Mouse (Mus musculus): ENCODE data around the gene Atp5k. TPM values are rescaled to one million over a fixed set of nuclear protein-coding genes. Genes with fewer than 3 reads are reported as not detected.

Atp5k gene
- total RNA-seq, 2 experiments from 2014 or later = 253 to 266 TPM

GRCm38 (mm10) chr5:108446973-108447372 lies 12.7 kb upstream of the Atp5k start:
- DNase-seq (ENCODE audit: low spot score in 2 of 2) = no peak
- intact Hi-C loops (cut with DNase I) = no loop called here

DNA sequence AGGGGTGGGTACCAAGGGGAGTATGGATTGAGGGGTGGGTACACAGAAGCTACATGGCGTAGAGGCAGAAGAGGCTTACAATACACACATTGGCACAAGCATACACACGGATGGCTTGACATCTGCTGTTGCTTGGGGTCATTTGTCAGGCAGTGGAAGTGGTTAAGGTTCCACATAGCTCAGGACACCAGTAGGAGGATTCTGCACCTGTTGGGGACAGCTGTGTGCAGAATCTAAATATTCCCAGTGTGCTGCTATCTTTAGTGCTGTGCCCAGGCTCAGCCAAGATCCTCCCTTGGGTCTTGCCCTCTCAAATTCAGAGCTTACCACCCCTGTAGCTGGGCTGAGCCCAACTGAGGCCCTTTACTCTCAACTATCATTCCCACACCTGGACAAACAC lies 1.9 kb upstream of the Atp5k start:
- intact Hi-C loops (cut with DNase I) = no loop called here
- no peak for DNase-seq (ENCODE audit: low spot score in 2 of 2)

GRCm38 (mm10) chr5:108431196-108431595 lies 3.1 kb downstream of the Atp5k start:
- intact Hi-C loops (cut with DNase I) = no loop called here
- DNase-seq (ENCODE audit: low spot score in 2 of 2) = no peak

DNA sequence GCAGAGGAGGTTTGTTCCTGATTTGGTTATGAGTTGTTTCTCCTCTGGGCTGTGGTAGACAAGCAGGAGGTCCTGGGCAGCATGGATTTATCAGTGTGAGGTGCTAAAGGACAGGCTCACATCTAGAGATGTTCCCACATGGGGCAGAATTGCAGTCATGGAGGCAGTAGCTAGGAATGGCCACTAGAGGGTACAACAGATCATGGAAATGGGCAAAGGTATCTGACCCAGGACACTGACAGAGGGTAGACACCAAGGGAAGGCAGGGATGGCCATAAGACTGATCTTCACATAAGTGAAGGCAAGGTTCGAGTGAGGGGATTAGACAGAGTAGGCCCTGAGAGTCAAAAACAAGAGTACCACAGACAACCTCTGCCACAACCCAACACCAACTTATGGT lies 7.1 kb downstream of the Atp5k start:
- peak; percentile 41 to 60 for DNase-seq (ENCODE audit: low spot score in 2 of 2)
- intact Hi-C loops (cut with DNase I) = loop anchor here (2.0 to 10.0 kb wide), 3 partner anchors 54 to 228 kb away; partner anchors contain the start of gene Cplx1

GRCm38 (mm10) chr5:108423427-108423826 lies 10.8 kb downstream of the Atp5k start:
- intact Hi-C loops (cut with DNase I) = loop anchor here (10.0 kb wide), 1 partner anchor 231 kb away; no protein-coding TSS in a partner anchor
- DNase-seq (ENCODE audit: low spot score in 2 of 2) = no peak

GRCm38 (mm10) chr5:108422741-108423140 lies 11.5 kb downstream of the Atp5k start:
- intact Hi-C loops (cut with DNase I) = loop anchor here (10.0 kb wide), 1 partner anchor 232 kb away; no protein-coding TSS in a partner anchor
- DNase-seq (ENCODE audit: low spot score in 2 of 2) = no peak

DNA sequence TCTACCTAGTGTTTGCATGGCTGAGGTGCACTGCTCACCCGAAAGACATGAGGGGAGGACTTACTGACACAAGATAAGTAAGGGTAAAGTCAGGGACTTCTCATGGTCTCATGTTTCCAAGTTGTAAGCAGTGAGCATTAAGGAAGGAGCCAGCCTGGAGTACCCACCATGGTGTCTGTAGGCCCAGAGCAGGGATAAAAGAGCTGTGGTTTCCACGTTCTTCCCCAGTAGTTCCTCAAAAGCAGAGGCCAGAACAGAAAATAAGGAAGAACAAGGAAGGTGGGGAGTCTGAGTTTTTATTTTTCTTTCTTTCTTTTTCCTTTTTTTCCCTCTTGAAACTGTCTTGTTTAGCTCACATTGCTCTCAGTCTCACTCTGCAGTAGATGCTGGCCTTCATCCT lies 19.5 kb downstream of the Atp5k start:
- intact Hi-C loops (cut with DNase I) = no loop called here
- DNase-seq (ENCODE audit: low spot score in 2 of 2) = no peak

GRCm38 (mm10) chr5:108406977-108407376 lies 27.3 kb downstream of the Atp5k start:
- intact Hi-C loops (cut with DNase I) = no loop called here
- DNase-seq (ENCODE audit: low spot score in 2 of 2) = peak in 1 of 2 experiments; percentile 18

DNA sequence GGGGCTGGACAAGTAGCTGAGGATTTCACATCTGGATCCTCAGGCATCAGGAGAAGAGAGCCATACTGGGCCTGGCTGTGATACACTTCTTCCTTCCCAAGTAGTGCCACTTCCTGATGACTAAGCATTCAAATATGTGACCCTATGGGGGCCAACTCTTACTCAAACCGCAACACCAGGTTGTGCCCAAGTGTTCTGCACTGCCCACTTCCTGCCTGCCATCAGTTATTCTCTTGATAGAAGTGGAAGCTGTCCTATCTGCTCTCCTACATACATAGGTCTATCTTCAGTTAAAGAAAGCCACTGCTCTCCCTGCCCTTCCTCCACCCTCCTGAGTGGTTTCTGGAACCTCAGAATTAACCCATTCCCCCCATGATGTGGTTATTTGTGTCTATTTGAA lies 28.8 kb downstream of the Atp5k start:
- intact Hi-C loops (cut with DNase I) = no loop called here
- no peak for DNase-seq (ENCODE audit: low spot score in 2 of 2)

- DNase-seq (ENCODE audit: low spot score in 2 of 2) = no peak
Observed at GRCm38 (mm10) chr5:108403453-108403852, 30.8 kb downstream of the Atp5k start.

GRCm38 (mm10) chr5:108389744-108390143 lies 44.5 kb downstream of the Atp5k start:
- intact Hi-C loops (cut with DNase I) = no loop called here

More at GRCm38 (mm10) chr5:108403453-108403852, 30.8 kb downstream of the Atp5k start:
- intact Hi-C loops (cut with DNase I) = no loop called here

DNA sequence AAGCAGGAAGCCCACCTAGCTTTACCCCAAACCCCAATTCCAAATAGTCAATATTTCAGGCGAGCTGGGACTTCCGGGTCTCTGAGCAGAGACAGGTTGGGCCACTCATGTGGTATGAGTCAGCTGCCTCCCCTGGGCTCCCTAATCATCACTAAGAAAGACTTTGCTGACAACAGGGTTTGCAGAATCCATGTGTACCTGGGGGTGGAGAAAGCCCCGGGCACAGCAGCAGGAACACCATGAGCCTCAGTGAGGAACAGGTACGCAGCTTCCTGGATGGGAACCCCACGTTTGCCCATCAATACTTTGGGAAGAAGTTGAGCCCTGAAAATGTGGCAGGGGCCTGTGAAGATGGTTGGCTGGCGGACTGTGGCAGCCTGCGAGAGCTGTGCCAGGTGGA lies 46.0 kb downstream of the Atp5k start, which contains the start of gene Pde6b:
Gene Pde6b, plus strand, starts transcription at position 191 of the 400 bp plus-strand sequence.
- no peak for DNase-seq (ENCODE audit: low spot score in 2 of 2)
- intact Hi-C loops (cut with DNase I) = no loop called here

More at GRCm38 (mm10) chr5:108389744-108390143, 44.5 kb downstream of the Atp5k start:
- DNase-seq (ENCODE audit: low spot score in 2 of 2) = no peak

- no peak for DNase-seq (ENCODE audit: low spot score in 2 of 2)
- intact Hi-C loops (cut with DNase I) = no loop called here
Observed at GRCm38 (mm10) chr5:108386449-108386848, 47.8 kb downstream of the Atp5k start.

- intact Hi-C loops (cut with DNase I) = no loop called here
- peak; percentile 49 to 74 for DNase-seq (ENCODE audit: low spot score in 2 of 2)
Observed at GRCm38 (mm10) chr5:108385632-108386031, 48.6 kb downstream of the Atp5k start.

Other genes with a start within 250 kb of the Atp5k start
- 10 to 100 TPM; 38.5 to 39.7 TPM for gene Dr1, start 165.6 kb downstream of the Atp5k start, total RNA-seq (2021)
- gene Pigg, start 121.8 kb downstream of the Atp5k start, total RNA-seq (2021) = 10 to 100 TPM; 10.5 to 10.7 TPM
- 10 to 100 TPM; 76.9 to 78.2 TPM for gene Gm42517, start 66.5 kb downstream of the Atp5k start, total RNA-seq (2021)
- gene Pde6b, start 46.1 kb downstream of the Atp5k start, total RNA-seq (2021) = under 1 TPM; 0.13 to 0.19 TPM
- under 1 TPM; 0.22 to 0.51 TPM for gene Mfsd7a, start 14.4 kb upstream of the Atp5k start, total RNA-seq (2021)
- 10 to 100 TPM; 60.6 to 64.4 TPM for gene Pcgf3, start 26.8 kb upstream of the Atp5k start, total RNA-seq (2021)
- gene Cplx1, start 115.6 kb upstream of the Atp5k start, total RNA-seq (2021) = 100 to 1,000 TPM; 527 to 537 TPM
- gene Gak, start 195.3 kb upstream of the Atp5k start, total RNA-seq (2021) = 10 to 100 TPM; 87.3 to 90.5 TPM
- 10 to 100 TPM; 38.3 to 44.2 TPM for gene Tmem175, start 195.3 kb upstream of the Atp5k start, total RNA-seq (2021)
- 1 to 10 TPM; 9.6 TPM for gene Idua, start 225.9 kb upstream of the Atp5k start, total RNA-seq (2021)
- gene Dgkq, start 235.2 kb upstream of the Atp5k start, total RNA-seq (2021) = 10 to 100 TPM; 51.4 to 53.5 TPM
- 1 to 10 TPM; 1.3 to 2.6 TPM for gene Slc26a1, start 241.1 kb upstream of the Atp5k start, total RNA-seq (2021)

Data from left cerebral cortex, postnatal 14 days (tissue).